Mouse (Mus musculus): ENCODE results near the gene Rpl37a.
A peak's percentile ranks its signal among the peaks of the same experiment; 100 is the strongest.

The Rpl37a gene

GRCm38 (mm10) chr1:72710753-72711653 is at the start of gene Rpl37a:
Gene Rpl37a (plus strand): TSS chr1:72711290.
- DNase-seq (ENCODE audit: low read depth, low spot score) = peak; percentile 97

- no peak for DNase-seq (ENCODE audit: low read depth, low spot score)
Observed at GRCm38 (mm10) chr1:72673070-72673469, 38.0 kb upstream of the Rpl37a start.

GRCm38 (mm10) chr1:72696256-72696655 is 14.8 kb upstream of the Rpl37a start:
- DNase-seq (ENCODE audit: low read depth, low spot score) = no peak

- peak; percentile 30 for DNase-seq (ENCODE audit: low read depth, low spot score)
Observed at GRCm38 (mm10) chr1:72698651-72699050, 12.4 kb upstream of the Rpl37a start.

GRCm38 (mm10) chr1:72700479-72700878 is 10.6 kb upstream of the Rpl37a start, which contains the start of gene Ankar:
Gene Ankar (minus strand): TSS chr1:72700579.
- DNase-seq (ENCODE audit: low read depth, low spot score) = no peak

GRCm38 (mm10) chr1:72707525-72707924 is 3.6 kb upstream of the Rpl37a start:
- DNase-seq (ENCODE audit: low read depth, low spot score) = no peak

- peak; percentile 28 for DNase-seq (ENCODE audit: low read depth, low spot score)
Observed at GRCm38 (mm10) chr1:72711684-72712083, 594 bp downstream of the Rpl37a start.

- no peak for DNase-seq (ENCODE audit: low read depth, low spot score)
Observed at GRCm38 (mm10) chr1:72714547-72714946, 3.5 kb downstream of the Rpl37a start.

- no peak for DNase-seq (ENCODE audit: low read depth, low spot score)
Observed at GRCm38 (mm10) chr1:72715065-72715464, 4.0 kb downstream of the Rpl37a start.

GRCm38 (mm10) chr1:72715593-72716361 is 4.7 kb downstream of the Rpl37a start:
- DNase-seq (ENCODE audit: low read depth, low spot score) = no peak

- no peak for DNase-seq (ENCODE audit: low read depth, low spot score)
Observed at GRCm38 (mm10) chr1:72716421-72716820, 5.3 kb downstream of the Rpl37a start.

- DNase-seq (ENCODE audit: low read depth, low spot score) = peak; percentile 87
Observed at GRCm38 (mm10) chr1:72716926-72717325, 5.8 kb downstream of the Rpl37a start.

GRCm38 (mm10) chr1:72717540-72717939 is 6.5 kb downstream of the Rpl37a start:
- no peak for DNase-seq (ENCODE audit: low read depth, low spot score)

- peak; percentile 79 for DNase-seq (ENCODE audit: low read depth, low spot score)
Observed at GRCm38 (mm10) chr1:72718846-72719245, 7.8 kb downstream of the Rpl37a start.

- no peak for DNase-seq (ENCODE audit: low read depth, low spot score)
Observed at GRCm38 (mm10) chr1:72720115-72720725, 9.1 kb downstream of the Rpl37a start.

- DNase-seq (ENCODE audit: low read depth, low spot score) = no peak
Observed at GRCm38 (mm10) chr1:72722646-72723045, 11.6 kb downstream of the Rpl37a start.

- peak; percentile 44 for DNase-seq (ENCODE audit: low read depth, low spot score)
Observed at GRCm38 (mm10) chr1:72724354-72724753, 13.3 kb downstream of the Rpl37a start.

GRCm38 (mm10) chr1:72725941-72726340 is 14.9 kb downstream of the Rpl37a start:
- DNase-seq (ENCODE audit: low read depth, low spot score) = no peak

GRCm38 (mm10) chr1:72728781-72729180 is 17.7 kb downstream of the Rpl37a start:
- DNase-seq (ENCODE audit: low read depth, low spot score) = no peak

GRCm38 (mm10) chr1:72730126-72730525 is 19.0 kb downstream of the Rpl37a start:
- no peak for DNase-seq (ENCODE audit: low read depth, low spot score)

GRCm38 (mm10) chr1:72733191-72733691 is 22.2 kb downstream of the Rpl37a start:
- DNase-seq (ENCODE audit: low read depth, low spot score) = no peak
